ENCODE assay signal across 9 mouse cellular contexts in genomic region chr1:187607065-187608047, GRCm38 (mm10). TPM values are rescaled to one million over a fixed set of nuclear protein-coding genes. Genes with fewer than 3 reads are reported as not detected.
DNase-seq lines count a peak whose midpoint lies in the region; ATAC-seq lines count a peak whose summit lies in the region.
"Had no signal": no experiment of that assay in that cellular context is flagged by ENCODE, and none has a peak within 500 bp of the region (broad histone marks: within the 10 kb centered on the region; RNA-seq: fewer than 3 reads in every experiment).

No protein-coding gene starts in this region.

- no peaks in the 10 kb centered on the region for H3K9me3 ChIP-seq in heart, embryonic 16.5 days (replicated peaks; ENCODE audit: control insufficient read depth, low read length)
- no peaks in the 10 kb centered on the region for H3K9me3 ChIP-seq in hindbrain, embryonic 10.5 days
- no peaks in the 10 kb centered on the region for H3K9me3 ChIP-seq in limb, embryonic 12.5 days

- H3K4me3 ChIP-seq in heart, embryonic 16.5 days (ENCODE audit: low read length), result peak overlapping the region; percentile 77
- peak overlapping the region; percentile 62 for H3K4me3 ChIP-seq in hindbrain, embryonic 10.5 days
- H3K4me3 ChIP-seq in limb, embryonic 12.5 days (replicated peaks), result peak overlapping the region; percentile 3

- peaks cover 25% of the 10 kb centered on the region for H3K4me1 ChIP-seq in heart, embryonic 16.5 days (ENCODE audit: control insufficient read depth, insufficient read depth, low read length)
- peaks cover 69% of the 10 kb centered on the region for H3K4me1 ChIP-seq in hindbrain, embryonic 10.5 days (replicated peaks)
- H3K4me1 ChIP-seq in limb, embryonic 12.5 days (replicated peaks), result peaks cover 59% of the 10 kb centered on the region

- no peak for ATAC-seq in heart, embryonic 16.5 days (replicated peaks; ENCODE audit: extremely low read depth, insufficient read depth, low FRiP score)
- ATAC-seq in limb, embryonic 12.5 days (ENCODE audit: insufficient number of reproducible peaks, insufficient read depth, low FRiP score, low TSS enrichment, low read depth), result no peak
- ATAC-seq: Patski had no signal

- H3K27ac ChIP-seq in heart, embryonic 16.5 days (ENCODE audit: low read length), result no peak overlapping the region
- H3K27ac ChIP-seq in hindbrain, embryonic 10.5 days, result no peak overlapping the region
- H3K27ac ChIP-seq in limb, embryonic 12.5 days, result no peak overlapping the region

- peaks cover 35% of the 10 kb centered on the region for H3K27me3 ChIP-seq in heart, embryonic 16.5 days (ENCODE audit: control insufficient read depth, insufficient read depth, low read length)
- H3K27me3 ChIP-seq in hindbrain, embryonic 10.5 days (ENCODE audit: insufficient read depth, poor library complexity, severe bottlenecking), result peaks cover 100% of the 10 kb centered on the region
- H3K27me3 ChIP-seq in limb, embryonic 12.5 days, result peaks cover 96% of the 10 kb centered on the region
- H3K27me3 ChIP-seq: Patski had no signal

- no peak overlapping the region for H3K9ac ChIP-seq in heart, embryonic 16.5 days (ENCODE audit: low read length)
- H3K9ac ChIP-seq in limb, embryonic 12.5 days (replicated peaks), result no peak overlapping the region

- H3K4me2 ChIP-seq in heart, embryonic 16.5 days (ENCODE audit: low read depth, low read length), result peak overlapping the region; percentile 93
- peak overlapping the region; percentile 23 for H3K4me2 ChIP-seq in limb, embryonic 12.5 days

- H3K36me3 ChIP-seq in heart, embryonic 16.5 days (ENCODE audit: control insufficient read depth, insufficient read depth), result no peaks in the 10 kb centered on the region
- no peaks in the 10 kb centered on the region for H3K36me3 ChIP-seq in hindbrain, embryonic 10.5 days
- H3K36me3 ChIP-seq in limb, embryonic 12.5 days, result no peaks in the 10 kb centered on the region

- DNase-seq in heart, adult 9 months (ENCODE audit: low spot score in 2 of 2), result no peak
- peak; percentile 26 for DNase-seq in hindbrain, embryonic 10.5 days (ENCODE audit: low spot score)
- peak; percentile 27 for DNase-seq in retina, embryonic 14.5 days (ENCODE audit: low spot score)
- DNase-seq in gastrocnemius, postnatal 4 days (ENCODE audit: low spot score in 2 of 2), result no peak
- DNase-seq in thymus, adult 18-20 months, result no peak
- DNase-seq in MN1 (ENCODE audit: low spot score), result no peak

- WGBS in heart, embryonic 16.5 days, result 15% methylated on average over 47 of the region's 47 CpGs
- under 1% methylated on average over 47 of the region's 47 CpGs for WGBS in hindbrain, embryonic 10.5 days
- 2% methylated on average over 47 of the region's 47 CpGs for WGBS in limb, embryonic 12.5 days

RNA-seq across cellular contexts. Expression of gene Esrrg, which starts 1.2 kb away (rescaled TPM):
- polyA plus RNA-seq in heart, embryonic 16.5 days (2015; fragmentation: Nextera tagmentation; extraction: Ambion mirVana), result 23.0 and 23.5 TPM in 2 replicates
- polyA plus RNA-seq in hindbrain, embryonic 10.5 days (2016; fragmentation: Nextera tagmentation; extraction: Ambion mirVana), result 3.8 and 5.8 TPM in 2 replicates
- polyA plus RNA-seq in limb, embryonic 12.5 days (2016; fragmentation: Nextera tagmentation; extraction: Ambion mirVana), result 1.6 and 1.9 TPM in 2 replicates
- total RNA-seq in gastrocnemius, postnatal 4 days (2021), result 1 to 10 TPM; 9.1 to 9.3 TPM

Comparison
In these comparisons a context has a peak if more than half of its experiments do, and no peak if none do; other contexts are left out.
1. H3K4me3 ChIP-seq: peak in every context shown above with its lines; median percentile 77 in heart, embryonic 16.5 days; 62 in hindbrain, embryonic 10.5 days; 3 in limb, embryonic 12.5 days.
2. DNase-seq: peak in hindbrain, embryonic 10.5 days (single experiment) and retina, embryonic 14.5 days (single experiment); none in heart, adult 9 months (0 of 2), gastrocnemius, postnatal 4 days (0 of 2), thymus, adult 18-20 months (0 of 2) and MN1 (single experiment).